Mouse (Mus musculus): ENCODE measurements around the gene Rrp1. TPM values are rescaled to one million over a fixed set of nuclear protein-coding genes. Genes with fewer than 3 reads are reported as not detected.

Rrp1 gene
- polyA plus RNA-seq, 1 experiment from 2014 or later: 265 TPM

GRCm38 (mm10) chr10:78396625-78396885 is 16.3 kb downstream of the Rrp1 start:
- Histone ChIP-seq H3K9me3 (ENCODE audit: control insufficient read depth, low read length) (no peaks in the 10 kb centered on the region), H3K27ac (ENCODE audit: low read depth, low read length) (no peak overlapping the region), H3K9ac (ENCODE audit: low read depth, low read length) (no peak overlapping the region), H3K4me2 (replicated peaks; ENCODE audit: low read depth, low read length) (no peak overlapping the region), H3K36me3 (ENCODE audit: control insufficient read depth, insufficient read depth, low read length) (peaks cover 21% of the 10 kb centered on the region), H3K4me3 (ENCODE audit: low read length) (no peak overlapping the region), H3K27me3 (ENCODE audit: control insufficient read depth, insufficient read depth, low read length) (peaks cover 5% of the 10 kb centered on the region; the same call in 1 of the 2 replicates), H3K4me1 (ENCODE audit: control insufficient read depth, insufficient read depth, low read length) (peaks cover 9% of the 10 kb centered on the region)
- ATAC-seq (ENCODE audit: low FRiP score, low TSS enrichment): no peak
- WGBS: 65% methylated on average over 4 of the region's 4 CpGs

GRCm38 (mm10) chr10:78395819-78396624 is 16.8 kb downstream of the Rrp1 start:
- 7% methylated on average over 17 of the region's 17 CpGs for WGBS
- Histone ChIP-seq H3K27me3 (ENCODE audit: control insufficient read depth, insufficient read depth, low read length) (peaks cover 10% of the 10 kb centered on the region), H3K9me3 (ENCODE audit: control insufficient read depth, low read length) (no peaks in the 10 kb centered on the region), H3K4me3 (ENCODE audit: low read length) (no peak overlapping the region), H3K27ac (ENCODE audit: low read depth, low read length) (no peak overlapping the region), H3K9ac (ENCODE audit: low read depth, low read length) (no peak overlapping the region), H3K4me2 (replicated peaks; ENCODE audit: low read depth, low read length) (no peak overlapping the region), H3K36me3 (ENCODE audit: control insufficient read depth, insufficient read depth, low read length) (peaks cover 16% of the 10 kb centered on the region), H3K4me1 (ENCODE audit: control insufficient read depth, insufficient read depth, low read length) (peaks cover 11% of the 10 kb centered on the region)
- ATAC-seq (ENCODE audit: low FRiP score, low TSS enrichment): peak; percentile 45; the same call in 1 of the 2 replicates

GRCm38 (mm10) chr10:78395377-78395776 is 17.5 kb downstream of the Rrp1 start:
- H3K4me2 ChIP-seq (replicated peaks; ENCODE audit: low read depth, low read length): no peak overlapping the region
- no peak for ATAC-seq (ENCODE audit: low FRiP score, low TSS enrichment)
- peaks cover 17% of the 10 kb centered on the region for H3K27me3 ChIP-seq (ENCODE audit: control insufficient read depth, insufficient read depth, low read length)
- no peaks in the 10 kb centered on the region for H3K9me3 ChIP-seq (ENCODE audit: control insufficient read depth, low read length)
- peaks cover 9% of the 10 kb centered on the region for H3K36me3 ChIP-seq (ENCODE audit: control insufficient read depth, insufficient read depth, low read length)
- WGBS: 91% methylated on average over 3 of the region's 3 CpGs
- no peak overlapping the region for H3K27ac ChIP-seq (ENCODE audit: low read depth, low read length)
- no peak overlapping the region for H3K9ac ChIP-seq (ENCODE audit: low read depth, low read length)
- H3K4me1 ChIP-seq (ENCODE audit: control insufficient read depth, insufficient read depth, low read length): peaks cover 17% of the 10 kb centered on the region
- H3K4me3 ChIP-seq (ENCODE audit: low read length): no peak overlapping the region

GRCm38 (mm10) chr10:78392072-78392471 is 20.8 kb downstream of the Rrp1 start:
- Histone ChIP-seq H3K27me3 (ENCODE audit: control insufficient read depth, insufficient read depth, low read length) (peaks cover 17% of the 10 kb centered on the region), H3K4me2 (replicated peaks; ENCODE audit: low read depth, low read length) (no peak overlapping the region), H3K4me3 (ENCODE audit: low read length) (no peak overlapping the region), H3K4me1 (ENCODE audit: control insufficient read depth, insufficient read depth, low read length) (0 out of 2 replicates have a peak, but pooled peaks cover 9% of the 10 kb centered on the region), H3K9me3 (ENCODE audit: control insufficient read depth, low read length) (no peaks in the 10 kb centered on the region), H3K9ac (ENCODE audit: low read depth, low read length) (no peak overlapping the region; the same call in 1 of the 2 replicates), H3K36me3 (ENCODE audit: control insufficient read depth, insufficient read depth, low read length) (no peaks in the 10 kb centered on the region), H3K27ac (ENCODE audit: low read depth, low read length) (no peak overlapping the region)
- ATAC-seq (ENCODE audit: low FRiP score, low TSS enrichment): peak; percentile 18; the same call in 1 of the 2 replicates
- WGBS: 3% methylated on average over 18 of the region's 18 CpGs

GRCm38 (mm10) chr10:78390982-78391470 is 21.8 kb downstream of the Rrp1 start:
- Histone ChIP-seq H3K27ac (ENCODE audit: low read depth, low read length) (no peak overlapping the region), H3K4me2 (replicated peaks; ENCODE audit: low read depth, low read length) (no peak overlapping the region), H3K27me3 (ENCODE audit: control insufficient read depth, insufficient read depth, low read length) (peaks cover 17% of the 10 kb centered on the region), H3K4me1 (ENCODE audit: control insufficient read depth, insufficient read depth, low read length) (0 out of 2 replicates have a peak, but pooled peaks cover 9% of the 10 kb centered on the region), H3K9me3 (ENCODE audit: control insufficient read depth, low read length) (no peaks in the 10 kb centered on the region), H3K9ac (ENCODE audit: low read depth, low read length) (no peak overlapping the region), H3K4me3 (ENCODE audit: low read length) (no peak overlapping the region), H3K36me3 (ENCODE audit: control insufficient read depth, insufficient read depth, low read length) (no peaks in the 10 kb centered on the region)
- no peak for ATAC-seq (ENCODE audit: low FRiP score, low TSS enrichment)
- WGBS: 15% methylated on average over 4 of the region's 4 CpGs

- no peak overlapping the region for H3K4me2 ChIP-seq (replicated peaks; ENCODE audit: low read depth, low read length)
- no peak for ATAC-seq (ENCODE audit: low FRiP score, low TSS enrichment)
- WGBS: 42% methylated on average over 20 of the region's 20 CpGs
Measured at GRCm38 (mm10) chr10:78388216-78388980, 24.4 kb downstream of the Rrp1 start.

GRCm38 (mm10) chr10:78385520-78385919 is 27.3 kb downstream of the Rrp1 start:
- no peak overlapping the region for H3K9ac ChIP-seq (ENCODE audit: low read depth, low read length)

More at GRCm38 (mm10) chr10:78388216-78388980, 24.4 kb downstream of the Rrp1 start:
- no peak overlapping the region for H3K27ac ChIP-seq (ENCODE audit: low read depth, low read length)
- no peaks in the 10 kb centered on the region for H3K9me3 ChIP-seq (ENCODE audit: control insufficient read depth, low read length)
- no peak overlapping the region for H3K9ac ChIP-seq (ENCODE audit: low read depth, low read length)
- no peaks in the 10 kb centered on the region for H3K36me3 ChIP-seq (ENCODE audit: control insufficient read depth, insufficient read depth, low read length)
- H3K4me3 ChIP-seq (ENCODE audit: low read length): no peak overlapping the region
- peaks cover 17% of the 10 kb centered on the region for H3K27me3 ChIP-seq (ENCODE audit: control insufficient read depth, insufficient read depth, low read length)
- H3K4me1 ChIP-seq (ENCODE audit: control insufficient read depth, insufficient read depth, low read length): 0 out of 2 replicates have a peak, but pooled peaks cover 9% of the 10 kb centered on the region

GRCm38 (mm10) chr10:78383567-78383966 is 29.3 kb downstream of the Rrp1 start:
- no peaks in the 10 kb centered on the region for H3K27me3 ChIP-seq (ENCODE audit: control insufficient read depth, insufficient read depth, low read length)
- no peak overlapping the region for H3K27ac ChIP-seq (ENCODE audit: low read depth, low read length)
- H3K4me3 ChIP-seq (ENCODE audit: low read length): no peak overlapping the region
- no peak overlapping the region for H3K4me2 ChIP-seq (replicated peaks; ENCODE audit: low read depth, low read length)
- H3K36me3 ChIP-seq (ENCODE audit: control insufficient read depth, insufficient read depth, low read length): no peaks in the 10 kb centered on the region
- no peak overlapping the region for H3K9ac ChIP-seq (ENCODE audit: low read depth, low read length)
- 81% methylated on average over 3 of the region's 3 CpGs for WGBS
- H3K4me1 ChIP-seq (ENCODE audit: control insufficient read depth, insufficient read depth, low read length): no peaks in the 10 kb centered on the region
- no peaks in the 10 kb centered on the region for H3K9me3 ChIP-seq (ENCODE audit: control insufficient read depth, low read length)
- no peak for ATAC-seq (ENCODE audit: low FRiP score, low TSS enrichment)

More at GRCm38 (mm10) chr10:78385520-78385919, 27.3 kb downstream of the Rrp1 start:
- Histone ChIP-seq H3K27me3 (ENCODE audit: control insufficient read depth, insufficient read depth, low read length) (peaks cover 1% of the 10 kb centered on the region), H3K9me3 (ENCODE audit: control insufficient read depth, low read length) (no peaks in the 10 kb centered on the region), H3K27ac (ENCODE audit: low read depth, low read length) (no peak overlapping the region), H3K4me3 (ENCODE audit: low read length) (no peak overlapping the region), H3K36me3 (ENCODE audit: control insufficient read depth, insufficient read depth, low read length) (no peaks in the 10 kb centered on the region), H3K4me1 (ENCODE audit: control insufficient read depth, insufficient read depth, low read length) (0 out of 2 replicates have a peak, but pooled peaks cover under 1% of the 10 kb centered on the region), H3K4me2 (replicated peaks; ENCODE audit: low read depth, low read length) (no peak overlapping the region)
- ATAC-seq (ENCODE audit: low FRiP score, low TSS enrichment): no peak
- WGBS: 64% methylated on average over 5 of the region's 5 CpGs

- 94% methylated on average over 7 of the region's 7 CpGs for WGBS
Measured at GRCm38 (mm10) chr10:78378516-78378915, 34.3 kb downstream of the Rrp1 start.

More at GRCm38 (mm10) chr10:78378516-78378915, 34.3 kb downstream of the Rrp1 start:
- Histone ChIP-seq H3K4me1 (ENCODE audit: control insufficient read depth, insufficient read depth, low read length) (no peaks in the 10 kb centered on the region), H3K9ac (ENCODE audit: low read depth, low read length) (no peak overlapping the region), H3K27ac (ENCODE audit: low read depth, low read length) (no peak overlapping the region), H3K9me3 (ENCODE audit: control insufficient read depth, low read length) (no peaks in the 10 kb centered on the region), H3K4me3 (ENCODE audit: low read length) (no peak overlapping the region), H3K36me3 (ENCODE audit: control insufficient read depth, insufficient read depth, low read length) (no peaks in the 10 kb centered on the region), H3K27me3 (ENCODE audit: control insufficient read depth, insufficient read depth, low read length) (no peaks in the 10 kb centered on the region), H3K4me2 (replicated peaks; ENCODE audit: low read depth, low read length) (no peak overlapping the region)
- no peak for ATAC-seq (ENCODE audit: low FRiP score, low TSS enrichment)
